Mouse (Mus musculus): Measurements from ENCODE around the gene Dedd2. TPM values are rescaled to one million over a fixed set of nuclear protein-coding genes. Genes with fewer than 3 reads are reported as not detected.
A peak's percentile ranks its signal among the peaks of the same experiment; 100 is the strongest.

The Dedd2 gene
- total and polyA plus RNA-seq, 3 experiments: 14.3 to 21.7 (median 18.4) TPM

- no peak for TF ChIP-seq EP300 (IDR thresholded peaks at IDR 0.05; ENCODE audit: insufficient read depth, low read depth, low read length)
- no peak for TF ChIP-seq POLR2A (IDR thresholded peaks at IDR 0.05; ENCODE audit: insufficient read depth, low read depth, low read length)
- TF ChIP-seq CTCF (IDR thresholded peaks at IDR 0.05): no peak
- Histone ChIP-seq H3K36me3 (ENCODE audit: control insufficient read depth, insufficient read depth, low read length) (no peaks in the 10 kb centered on the region; the same call in 1 of the 2 replicates), H3K4me1 (ENCODE audit: control insufficient read depth, insufficient read depth, low read length) (peaks cover 15% of the 10 kb centered on the region), H3K4me3 (peak overlapping the region; percentile 96), H3K27me3 (ENCODE audit: control insufficient read depth, insufficient read depth, low read length) (no peaks in the 10 kb centered on the region), H3K27ac (peak overlapping the region; percentile 98), H3K79me2 (replicated peaks; ENCODE audit: control insufficient read depth, insufficient read depth, low read length) (peaks cover 7% of the 10 kb centered on the region; the same call in 1 of the 2 replicates), H3K9ac (ENCODE audit: low read depth, low read length) (peak overlapping the region; percentile 96)
- intact Hi-C loops (cut with DNase I): loop anchor here (5.0 kb wide), 2 partner anchors 129 to 149 kb away; partner anchors contain the start of gene Lipe
- under 1% methylated on average over 18 of the region's 18 CpGs for WGBS
- peak in 1 of 2 experiments; percentile 63 for DNase-seq
These were observed 27.7 kb upstream of the Dedd2 start for GRCm38 (mm10) chr7:25248018-25248647.

DNA sequence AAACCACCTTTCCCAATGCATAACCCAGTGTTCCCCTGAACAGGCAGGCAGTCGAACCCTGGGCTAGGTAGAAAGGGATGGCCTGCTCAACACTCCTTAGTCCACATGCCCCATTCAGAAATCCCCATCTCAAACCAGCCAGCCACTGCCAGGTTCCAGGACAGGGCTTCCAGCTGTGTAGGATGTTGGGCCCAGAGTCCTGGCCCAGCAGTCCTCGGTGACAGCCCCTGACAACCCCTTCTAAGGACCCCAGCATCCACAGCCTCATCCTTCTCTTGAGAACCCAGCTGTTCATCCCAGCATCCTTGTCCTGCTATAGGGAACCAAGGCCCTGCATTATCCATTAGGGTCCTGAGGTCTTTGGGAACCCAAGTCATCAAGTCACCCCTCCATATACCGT lies 27.1 kb upstream of the Dedd2 start:
- intact Hi-C loops (cut with DNase I): loop anchor here (5.0 kb wide), 2 partner anchors 130 to 150 kb away; partner anchors contain the start of gene Lipe
- peak overlapping the region; percentile 45 for H3K9ac ChIP-seq (ENCODE audit: low read depth, low read length)
- no peaks in the 10 kb centered on the region for H3K27me3 ChIP-seq (ENCODE audit: control insufficient read depth, insufficient read depth, low read length)
- no peaks in the 10 kb centered on the region; the same call in 1 of the 2 replicates for H3K36me3 ChIP-seq (ENCODE audit: control insufficient read depth, insufficient read depth, low read length)
- peaks cover 7% of the 10 kb centered on the region; the same call in 1 of the 2 replicates for H3K79me2 ChIP-seq (replicated peaks; ENCODE audit: control insufficient read depth, insufficient read depth, low read length)
- H3K4me1 ChIP-seq (ENCODE audit: control insufficient read depth, insufficient read depth, low read length): peaks cover 15% of the 10 kb centered on the region
- H3K27ac ChIP-seq: peak overlapping the region; percentile 98
- peak overlapping the region; percentile 96 for H3K4me3 ChIP-seq
- no peak for TF ChIP-seq EP300 (IDR thresholded peaks at IDR 0.05; ENCODE audit: insufficient read depth, low read depth, low read length)
- TF ChIP-seq POLR2A (IDR thresholded peaks at IDR 0.05; ENCODE audit: insufficient read depth, low read depth, low read length): no peak
- TF ChIP-seq CTCF (IDR thresholded peaks at IDR 0.05): no peak
- 7% methylated on average over 3 of the region's 3 CpGs for WGBS
- DNase-seq: no peak

GRCm38 (mm10) chr7:25246759-25247137 lies 26.3 kb upstream of the Dedd2 start:
- peak overlapping the region; percentile 13; the same call in 1 of the 2 replicates for H3K4me3 ChIP-seq
- peak overlapping the region; percentile 64 for H3K9ac ChIP-seq (ENCODE audit: low read depth, low read length)
- WGBS: 9% methylated on average over 4 of the region's 4 CpGs
- H3K36me3 ChIP-seq (ENCODE audit: control insufficient read depth, insufficient read depth, low read length): no peaks in the 10 kb centered on the region; the same call in 1 of the 2 replicates
- TF ChIP-seq POLR2A (IDR thresholded peaks at IDR 0.05; ENCODE audit: insufficient read depth, low read depth, low read length): no peak
- TF ChIP-seq EP300 (IDR thresholded peaks at IDR 0.05; ENCODE audit: insufficient read depth, low read depth, low read length): no peak
- TF ChIP-seq CTCF (IDR thresholded peaks at IDR 0.05): no peak
- intact Hi-C loops (cut with DNase I): loop anchor here (5.0 kb wide), 2 partner anchors 131 to 151 kb away; partner anchors contain the start of gene Lipe
- no peaks in the 10 kb centered on the region for H3K27me3 ChIP-seq (ENCODE audit: control insufficient read depth, insufficient read depth, low read length)
- H3K79me2 ChIP-seq (replicated peaks; ENCODE audit: control insufficient read depth, insufficient read depth, low read length): peaks cover 7% of the 10 kb centered on the region; the same call in 1 of the 2 replicates
- H3K4me1 ChIP-seq (ENCODE audit: control insufficient read depth, insufficient read depth, low read length): peaks cover 14% of the 10 kb centered on the region
- no peak for DNase-seq
- peak overlapping the region; percentile 98 for H3K27ac ChIP-seq

GRCm38 (mm10) chr7:25246079-25246758 lies 25.8 kb upstream of the Dedd2 start:
- TF ChIP-seq EP300 (IDR thresholded peaks at IDR 0.05; ENCODE audit: insufficient read depth, low read depth, low read length) (no peak), POLR2A (IDR thresholded peaks at IDR 0.05; ENCODE audit: insufficient read depth, low read depth, low read length) (no peak), CTCF (IDR thresholded peaks at IDR 0.05) (no peak)
- H3K27ac ChIP-seq: peak overlapping the region; percentile 98
- peak overlapping the region; percentile 13; the same call in 1 of the 2 replicates for H3K4me3 ChIP-seq
- intact Hi-C loops (cut with DNase I): loop anchor here (5.0 kb wide), 2 partner anchors 131 to 151 kb away; partner anchors contain the start of gene Lipe
- peaks cover 7% of the 10 kb centered on the region; the same call in 1 of the 2 replicates for H3K79me2 ChIP-seq (replicated peaks; ENCODE audit: control insufficient read depth, insufficient read depth, low read length)
- 20% methylated on average over 20 of the region's 20 CpGs for WGBS
- H3K27me3 ChIP-seq (ENCODE audit: control insufficient read depth, insufficient read depth, low read length): no peaks in the 10 kb centered on the region
- no peaks in the 10 kb centered on the region; the same call in 1 of the 2 replicates for H3K36me3 ChIP-seq (ENCODE audit: control insufficient read depth, insufficient read depth, low read length)
- DNase-seq: peak; percentile 67 to 78
- H3K9ac ChIP-seq (ENCODE audit: low read depth, low read length): peak overlapping the region; percentile 64
- peaks cover 12% of the 10 kb centered on the region for H3K4me1 ChIP-seq (ENCODE audit: control insufficient read depth, insufficient read depth, low read length)

- no peak overlapping the region for H3K27ac ChIP-seq
- H3K36me3 ChIP-seq (ENCODE audit: control insufficient read depth, insufficient read depth, low read length): no peaks in the 10 kb centered on the region; the same call in 1 of the 2 replicates
- DNase-seq: no peak
- H3K27me3 ChIP-seq (ENCODE audit: control insufficient read depth, insufficient read depth, low read length): no peaks in the 10 kb centered on the region
- H3K4me1 ChIP-seq (ENCODE audit: control insufficient read depth, insufficient read depth, low read length): peaks cover 12% of the 10 kb centered on the region
- H3K79me2 ChIP-seq (replicated peaks; ENCODE audit: control insufficient read depth, insufficient read depth, low read length): 0 out of 2 replicates have a peak, but pooled peaks cover 4% of the 10 kb centered on the region
- H3K9ac ChIP-seq (ENCODE audit: low read depth, low read length): no peak overlapping the region
- 82% methylated on average over 30 of the region's 30 CpGs for WGBS
- intact Hi-C loops (cut with DNase I): loop anchor here (5.0 kb wide), 2 partner anchors 133 to 153 kb away; partner anchors contain the start of gene Lipe
- no peak for TF ChIP-seq CTCF (IDR thresholded peaks at IDR 0.05)
- no peak for TF ChIP-seq EP300 (IDR thresholded peaks at IDR 0.05; ENCODE audit: insufficient read depth, low read depth, low read length)
- no peak for TF ChIP-seq POLR2A (IDR thresholded peaks at IDR 0.05; ENCODE audit: insufficient read depth, low read depth, low read length)
- H3K4me3 ChIP-seq: no peak overlapping the region
These were observed 24.4 kb upstream of the Dedd2 start for GRCm38 (mm10) chr7:25244562-25245369.

All from heart, adult 2 months (tissue).